Mouse (Mus musculus): ENCODE measurements around the gene Epo. TPM values are rescaled to one million over a fixed set of nuclear protein-coding genes. Genes with fewer than 3 reads are reported as not detected.

The Epo gene
- polyA plus RNA-seq, 1 experiment from 2014 or later = not detected

- peak within 1 kb of the TSS; percentile 99 for H3K27ac ChIP-seq (ENCODE audit: low read length)
- H3K36me3 ChIP-seq (ENCODE audit: control insufficient read depth, insufficient read depth) = no peaks in the 10 kb centered on the region
- H3K9me3 ChIP-seq (ENCODE audit: control insufficient read depth, low read length) = no peaks in the 10 kb centered on the region
- H3K4me3 ChIP-seq (replicated peaks; ENCODE audit: low read length) = peak within 1 kb of the TSS; percentile 91
- ATAC-seq = peak; percentile 95
- peak within 1 kb of the TSS; percentile 88 for H3K9ac ChIP-seq (replicated peaks; ENCODE audit: low read depth, low read length)
- H3K27me3 ChIP-seq (replicated peaks; ENCODE audit: control insufficient read depth, insufficient read depth, low read length) = peaks cover 2% of the 10 kb centered on the region; the same call in 1 of the 2 replicates
- peak within 1 kb of the TSS; percentile 94 for H3K4me2 ChIP-seq (ENCODE audit: low read length)
- WGBS = 2% methylated on average over 64 of the region's 64 CpGs
- H3K4me1 ChIP-seq (replicated peaks; ENCODE audit: control insufficient read depth, insufficient read depth, low read length) = peaks cover 14% of the 10 kb centered on the region
Observed at GRCm38 (mm10) chr5:137501709-137502666, 31.1 kb downstream of the Epo start, which contains the start of gene Pop7. Gene Pop7, minus strand, starts transcription at chr5:137502518.

GRCm38 (mm10) chr5:137500186-137500585, 32.9 kb downstream of the Epo start:
- no peak overlapping the region for H3K4me2 ChIP-seq (ENCODE audit: low read length)
- no peak overlapping the region for H3K9ac ChIP-seq (replicated peaks; ENCODE audit: low read depth, low read length)
- H3K27me3 ChIP-seq (replicated peaks; ENCODE audit: control insufficient read depth, insufficient read depth, low read length) = no peaks in the 10 kb centered on the region
- no peak overlapping the region for H3K4me3 ChIP-seq (replicated peaks; ENCODE audit: low read length)
- peaks cover 14% of the 10 kb centered on the region for H3K4me1 ChIP-seq (replicated peaks; ENCODE audit: control insufficient read depth, insufficient read depth, low read length)
- no peaks in the 10 kb centered on the region for H3K9me3 ChIP-seq (ENCODE audit: control insufficient read depth, low read length)
- 91% methylated on average over 7 of the region's 7 CpGs for WGBS
- ATAC-seq = no peak
- no peaks in the 10 kb centered on the region for H3K36me3 ChIP-seq (ENCODE audit: control insufficient read depth, insufficient read depth)
- no peak overlapping the region for H3K27ac ChIP-seq (ENCODE audit: low read length)

GRCm38 (mm10) chr5:137493831-137494230, 39.2 kb downstream of the Epo start:
- 77% methylated on average over 13 of the region's 13 CpGs for WGBS
- no peak overlapping the region for H3K27ac ChIP-seq (ENCODE audit: low read length)
- ATAC-seq = no peak

GRCm38 (mm10) chr5:137491559-137491958, 41.5 kb downstream of the Epo start:
- Histone ChIP-seq H3K9me3 (ENCODE audit: control insufficient read depth, low read length) (no peaks in the 10 kb centered on the region), H3K36me3 (ENCODE audit: control insufficient read depth, insufficient read depth) (no peaks in the 10 kb centered on the region), H3K4me3 (replicated peaks; ENCODE audit: low read length) (no peak overlapping the region), H3K9ac (replicated peaks; ENCODE audit: low read depth, low read length) (no peak overlapping the region), H3K27me3 (replicated peaks; ENCODE audit: control insufficient read depth, insufficient read depth, low read length) (no peaks in the 10 kb centered on the region), H3K4me2 (ENCODE audit: low read length) (no peak overlapping the region), H3K4me1 (replicated peaks; ENCODE audit: control insufficient read depth, insufficient read depth, low read length) (no peaks in the 10 kb centered on the region), H3K27ac (ENCODE audit: low read length) (no peak overlapping the region)
- WGBS = 53% methylated on average over 4 of the region's 4 CpGs
- no peak for ATAC-seq

More at GRCm38 (mm10) chr5:137493831-137494230, 39.2 kb downstream of the Epo start:
- Histone ChIP-seq H3K9me3 (ENCODE audit: control insufficient read depth, low read length) (no peaks in the 10 kb centered on the region), H3K4me3 (replicated peaks; ENCODE audit: low read length) (no peak overlapping the region), H3K36me3 (ENCODE audit: control insufficient read depth, insufficient read depth) (no peaks in the 10 kb centered on the region), H3K4me2 (ENCODE audit: low read length) (no peak overlapping the region; the same call in 1 of the 2 replicates), H3K9ac (replicated peaks; ENCODE audit: low read depth, low read length) (no peak overlapping the region), H3K27me3 (replicated peaks; ENCODE audit: control insufficient read depth, insufficient read depth, low read length) (no peaks in the 10 kb centered on the region), H3K4me1 (replicated peaks; ENCODE audit: control insufficient read depth, insufficient read depth, low read length) (no peaks in the 10 kb centered on the region)

- 90% methylated on average over 7 of the region's 7 CpGs for WGBS
- Histone ChIP-seq H3K4me1 (replicated peaks; ENCODE audit: control insufficient read depth, insufficient read depth, low read length) (peaks cover 7% of the 10 kb centered on the region; the same call in 1 of the 2 replicates), H3K9ac (replicated peaks; ENCODE audit: low read depth, low read length) (no peak overlapping the region), H3K36me3 (ENCODE audit: control insufficient read depth, insufficient read depth) (no peaks in the 10 kb centered on the region), H3K27me3 (replicated peaks; ENCODE audit: control insufficient read depth, insufficient read depth, low read length) (peaks cover 11% of the 10 kb centered on the region), H3K4me3 (replicated peaks; ENCODE audit: low read length) (no peak overlapping the region), H3K4me2 (ENCODE audit: low read length) (no peak overlapping the region), H3K9me3 (ENCODE audit: control insufficient read depth, low read length) (no peaks in the 10 kb centered on the region), H3K27ac (ENCODE audit: low read length) (no peak overlapping the region)
- ATAC-seq = no peak
Observed at GRCm38 (mm10) chr5:137487616-137488015, 45.4 kb downstream of the Epo start.

GRCm38 (mm10) chr5:137485851-137486155, 47.2 kb downstream of the Epo start:
- no peak overlapping the region for H3K27ac ChIP-seq (ENCODE audit: low read length)
- peak overlapping the region; percentile 43 for H3K4me2 ChIP-seq (ENCODE audit: low read length)
- no peak for ATAC-seq
- peaks cover 11% of the 10 kb centered on the region for H3K27me3 ChIP-seq (replicated peaks; ENCODE audit: control insufficient read depth, insufficient read depth, low read length)
- peak overlapping the region; percentile 10; the same call in 1 of the 2 replicates for H3K4me3 ChIP-seq (replicated peaks; ENCODE audit: low read length)
- no peaks in the 10 kb centered on the region for H3K9me3 ChIP-seq (ENCODE audit: control insufficient read depth, low read length)
- no peak overlapping the region; the same call in 1 of the 2 replicates for H3K9ac ChIP-seq (replicated peaks; ENCODE audit: low read depth, low read length)
- WGBS = 1% methylated on average over 17 of the region's 17 CpGs
- no peaks in the 10 kb centered on the region for H3K36me3 ChIP-seq (ENCODE audit: control insufficient read depth, insufficient read depth)
- H3K4me1 ChIP-seq (replicated peaks; ENCODE audit: control insufficient read depth, insufficient read depth, low read length) = peaks cover 9% of the 10 kb centered on the region

- Histone ChIP-seq H3K36me3 (ENCODE audit: control insufficient read depth, insufficient read depth) (no peaks in the 10 kb centered on the region), H3K9ac (replicated peaks; ENCODE audit: low read depth, low read length) (no peak overlapping the region; the same call in 1 of the 2 replicates), H3K9me3 (ENCODE audit: control insufficient read depth, low read length) (no peaks in the 10 kb centered on the region), H3K4me2 (ENCODE audit: low read length) (peak overlapping the region; percentile 43), H3K4me3 (replicated peaks; ENCODE audit: low read length) (peak overlapping the region; percentile 10; the same call in 1 of the 2 replicates), H3K27ac (ENCODE audit: low read length) (no peak overlapping the region), H3K4me1 (replicated peaks; ENCODE audit: control insufficient read depth, insufficient read depth, low read length) (peaks cover 9% of the 10 kb centered on the region), H3K27me3 (replicated peaks; ENCODE audit: control insufficient read depth, insufficient read depth, low read length) (peaks cover 11% of the 10 kb centered on the region)
- WGBS = 6% methylated on average over 30 of the region's 30 CpGs
- ATAC-seq = no peak
Observed at GRCm38 (mm10) chr5:137485071-137485850, 47.8 kb downstream of the Epo start.

GRCm38 (mm10) chr5:137481897-137482296, 51.1 kb downstream of the Epo start:
- Histone ChIP-seq H3K9me3 (ENCODE audit: control insufficient read depth, low read length) (no peaks in the 10 kb centered on the region), H3K4me1 (replicated peaks; ENCODE audit: control insufficient read depth, insufficient read depth, low read length) (peaks cover 9% of the 10 kb centered on the region), H3K4me2 (ENCODE audit: low read length) (no peak overlapping the region), H3K36me3 (ENCODE audit: control insufficient read depth, insufficient read depth) (no peaks in the 10 kb centered on the region), H3K27me3 (replicated peaks; ENCODE audit: control insufficient read depth, insufficient read depth, low read length) (peaks cover 11% of the 10 kb centered on the region), H3K27ac (ENCODE audit: low read length) (no peak overlapping the region), H3K4me3 (replicated peaks; ENCODE audit: low read length) (no peak overlapping the region), H3K9ac (replicated peaks; ENCODE audit: low read depth, low read length) (no peak overlapping the region)
- 13% methylated on average over 8 of the region's 8 CpGs for WGBS
- ATAC-seq = no peak

GRCm38 (mm10) chr5:137481138-137481537, 51.9 kb downstream of the Epo start:
- Histone ChIP-seq H3K27ac (ENCODE audit: low read length) (no peak overlapping the region), H3K9ac (replicated peaks; ENCODE audit: low read depth, low read length) (no peak overlapping the region), H3K27me3 (replicated peaks; ENCODE audit: control insufficient read depth, insufficient read depth, low read length) (peaks cover 11% of the 10 kb centered on the region), H3K36me3 (ENCODE audit: control insufficient read depth, insufficient read depth) (no peaks in the 10 kb centered on the region), H3K4me1 (replicated peaks; ENCODE audit: control insufficient read depth, insufficient read depth, low read length) (peaks cover 9% of the 10 kb centered on the region), H3K4me2 (ENCODE audit: low read length) (no peak overlapping the region), H3K4me3 (replicated peaks; ENCODE audit: low read length) (no peak overlapping the region), H3K9me3 (ENCODE audit: control insufficient read depth, low read length) (no peaks in the 10 kb centered on the region)
- no peak for ATAC-seq

All from forebrain, embryonic 16.5 days (tissue).